Mouse (Mus musculus): ENCODE measurements around the gene H2al1j. TPM values are rescaled to one million over a fixed set of nuclear protein-coding genes. Genes with fewer than 3 reads are reported as not detected.

The H2al1j gene
- total RNA-seq, 2 experiments from 2014 or later = not detected

Other genes with a start within 250 kb of the H2al1j start
- gene H2al1a, start 28.6 kb upstream of the H2al1j start, total RNA-seq (2021) = not detected
- gene H2al1b, start 25.4 kb upstream of the H2al1j start, total RNA-seq (2021) = not detected
- not detected for gene H2al1c, start 22.2 kb upstream of the H2al1j start, total RNA-seq (2021)
- gene H2al1d, start 19.0 kb upstream of the H2al1j start, total RNA-seq (2021) = not detected
- not detected for gene H2al1e, start 15.9 kb upstream of the H2al1j start, total RNA-seq (2021)
- not detected for gene H2al1f, start 12.7 kb upstream of the H2al1j start, total RNA-seq (2021)
- not detected for gene H2al1g, start 9.6 kb upstream of the H2al1j start, total RNA-seq (2021)
- not detected for gene H2al1h, start 6.3 kb upstream of the H2al1j start, total RNA-seq (2021)
- not detected for gene H2al1i, start 3.2 kb upstream of the H2al1j start, total RNA-seq (2021)

Measured in heart, postnatal 36 days (tissue).